Comparison of ENCODE assay signal across 13 mouse cellular contexts in the genomic region with DNA sequence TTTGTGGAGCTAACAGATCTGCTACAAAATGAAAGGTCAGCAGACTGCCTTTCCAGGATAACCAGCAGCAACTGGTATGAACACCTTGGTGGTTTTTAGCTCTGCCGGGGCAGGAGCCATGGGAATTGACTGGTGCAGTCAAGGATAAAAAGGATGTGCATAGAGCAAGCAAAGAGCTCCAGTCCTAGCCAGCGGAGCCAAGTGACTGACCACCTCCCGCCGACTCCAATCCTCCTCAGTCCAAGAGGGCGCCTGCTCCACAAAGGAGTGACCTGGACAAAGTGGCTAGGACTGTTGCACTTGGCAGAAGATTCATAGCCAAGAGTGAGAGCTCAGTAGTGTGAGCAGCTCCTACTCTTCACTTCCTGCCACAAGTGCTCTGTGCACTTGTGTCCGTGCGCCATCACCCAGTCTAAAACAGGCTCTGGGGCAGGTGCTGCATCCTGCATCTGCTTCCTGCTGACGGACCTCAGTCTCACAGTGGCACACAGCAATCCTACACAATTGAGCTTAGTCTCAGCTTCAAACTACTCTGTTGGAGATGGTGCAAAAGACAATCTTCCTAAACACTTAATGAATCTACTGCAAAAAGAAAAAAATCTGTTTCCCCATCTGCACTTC. TPM values are rescaled to one million over a fixed set of nuclear protein-coding genes. Genes with fewer than 3 reads are reported as not detected.
DNase-seq lines count a peak whose midpoint lies in the region; ATAC-seq and TF ChIP-seq lines count a peak whose summit lies in the region.
"Had no signal": no experiment of that assay in that cellular context is flagged by ENCODE, and none has a peak within 500 bp of the region (broad histone marks: within the 10 kb centered on the region; RNA-seq: fewer than 3 reads in every experiment).

No protein-coding gene starts in this region.

- no peak for DNase-seq in frontal cortex, adult 2 months (ENCODE audit: extremely low spot score in 1 of 2, low spot score in 1 of 2)
- DNase-seq in kidney, postnatal 10 days: peak; percentile 57
- peak; percentile 51 for DNase-seq in thymus, postnatal 14 days
- no peak for DNase-seq in gastrocnemius, adult 18-20 months (ENCODE audit: low spot score)
- DNase-seq in lung, adult 2 months: no peak
- DNase-seq: left cerebral cortex, postnatal 4 days; lung, postnatal 10 days; right cerebral cortex, adult 18-20 months had no signal

- TF ChIP-seq CTCF in lung, adult 2 months (IDR thresholded peaks at IDR 0.05; ENCODE audit: insufficient read depth, low read length): no peak

- no peak overlapping the region for H3K4me3 ChIP-seq in lung, adult 2 months (replicated peaks; ENCODE audit: extremely low read depth, low read depth, low read length)
- H3K4me3 ChIP-seq: heart, embryonic 15.5 days; myocyte had no signal

- no peak for TF ChIP-seq POLR2A in lung, adult 2 months (IDR thresholded peaks at IDR 0.05; ENCODE audit: borderline replicate concordance, extremely low read depth, low read depth, low read length)

- no peaks in the 10 kb centered on the region for H3K4me1 ChIP-seq in lung, adult 2 months (ENCODE audit: control insufficient read depth, insufficient read depth, low read length)
- H3K4me1 ChIP-seq: heart, embryonic 15.5 days had no signal

- 0 out of 2 replicates have a peak, but pooled peaks have one; percentile 32 for ATAC-seq in frontal cortex, adult (ENCODE audit: low TSS enrichment)
- ATAC-seq in hematopoietic stem cell, adult 5-6 weeks (replicated peaks in 1 of 2; ENCODE audit: insufficient read depth in 1 of 2, low FRiP score in 2 of 2, low TSS enrichment in 1 of 2, low read depth in 1 of 2, poor library complexity in 2 of 2, severe bottlenecking in 2 of 2): peak; percentile 63 to 64; a peak in 3 of 4 replicates
- ATAC-seq: intestine, embryonic 16.5 days had no signal

- 84% methylated on average over 8 of the region's 8 CpGs for WGBS in lung, adult 2 months

RNA-seq across cellular contexts. Expression of a gene that starts 46.6 kb away (rescaled TPM):
- polyA plus RNA-seq in frontal cortex, adult 2 months (2012; rRNA removed): 101 and 117 TPM in 2 replicates
- 99.8 and 107 TPM in 2 replicates for total RNA-seq in hematopoietic stem cell, adult 5-6 weeks (2017)
- 100 to 1,000 TPM; 106 to 113 TPM for total RNA-seq in gastrocnemius, adult 18-20 months (2021)
- polyA plus RNA-seq in lung, adult 2 months (2012; rRNA removed): 19.8 and 28.4 TPM in 2 replicates

RNA-seq across cellular contexts. Expression of a gene that starts 46.8 kb away (rescaled TPM):
- polyA plus RNA-seq in frontal cortex, adult 2 months (2012; rRNA removed): 24.7 and 27.3 TPM in 2 replicates
- total RNA-seq in hematopoietic stem cell, adult 5-6 weeks (2017): 15.1 and 20.9 TPM in 2 replicates
- total RNA-seq in gastrocnemius, adult 18-20 months (2021): 100 to 1,000 TPM; 127 to 147 TPM
- 11.1 and 15.8 TPM in 2 replicates for polyA plus RNA-seq in lung, adult 2 months (2012; rRNA removed)

Comparison
In these comparisons a context has a peak if more than half of its experiments do, and no peak if none do; other contexts are left out.
1. DNase-seq: peak in kidney, postnatal 10 days (single experiment) and thymus, postnatal 14 days (single experiment); none in frontal cortex, adult 2 months (0 of 2), gastrocnemius, adult 18-20 months (single experiment) and lung, adult 2 months (single experiment).